Mouse (Mus musculus): ENCODE results near the gene Bace2.

Gene Bace2

GRCm38 (mm10) chr16:97356499-97357187 lies at the start of gene Bace2:
TSS of gene Bace2 (plus strand) at chr16:97356742.
- TF ChIP-seq GATA4 (IDR thresholded peaks at IDR 0.05; ENCODE audit: insufficient replicate concordance, low read length): peak; percentile 74; the same call in 1 of the 2 replicates

GRCm38 (mm10) chr16:97307594-97307993 lies 48.9 kb upstream of the Bace2 start:
- TF ChIP-seq GATA4 (IDR thresholded peaks at IDR 0.05; ENCODE audit: insufficient replicate concordance, low read length): no peak

- TF ChIP-seq GATA4 (IDR thresholded peaks at IDR 0.05; ENCODE audit: insufficient replicate concordance, low read length): no peak
These were observed 46.6 kb upstream of the Bace2 start for GRCm38 (mm10) chr16:97309796-97310569.

- TF ChIP-seq GATA4 (IDR thresholded peaks at IDR 0.05; ENCODE audit: insufficient replicate concordance, low read length): peak; percentile 73; the same call in 1 of the 2 replicates
These were observed 46.0 kb upstream of the Bace2 start for GRCm38 (mm10) chr16:97310570-97310846.

- no peak for TF ChIP-seq GATA4 (IDR thresholded peaks at IDR 0.05; ENCODE audit: insufficient replicate concordance, low read length)
These were observed 43.4 kb upstream of the Bace2 start for GRCm38 (mm10) chr16:97312960-97313686.

GRCm38 (mm10) chr16:97321576-97321975 lies 35.0 kb upstream of the Bace2 start:
- no peak for TF ChIP-seq GATA4 (IDR thresholded peaks at IDR 0.05; ENCODE audit: insufficient replicate concordance, low read length)

GRCm38 (mm10) chr16:97322604-97323003 lies 33.9 kb upstream of the Bace2 start:
- no peak for TF ChIP-seq GATA4 (IDR thresholded peaks at IDR 0.05; ENCODE audit: insufficient replicate concordance, low read length)

- TF ChIP-seq GATA4 (IDR thresholded peaks at IDR 0.05; ENCODE audit: insufficient replicate concordance, low read length): no peak
These were observed 30.6 kb upstream of the Bace2 start for GRCm38 (mm10) chr16:97325975-97326374.

GRCm38 (mm10) chr16:97328602-97329001 lies 27.9 kb upstream of the Bace2 start:
- no peak for TF ChIP-seq GATA4 (IDR thresholded peaks at IDR 0.05; ENCODE audit: insufficient replicate concordance, low read length)

- no peak for TF ChIP-seq GATA4 (IDR thresholded peaks at IDR 0.05; ENCODE audit: insufficient replicate concordance, low read length)
These were observed 3.5 kb upstream of the Bace2 start for GRCm38 (mm10) chr16:97353013-97353412.

GRCm38 (mm10) chr16:97354632-97355031 lies 1.9 kb upstream of the Bace2 start:
- no peak for TF ChIP-seq GATA4 (IDR thresholded peaks at IDR 0.05; ENCODE audit: insufficient replicate concordance, low read length)

GRCm38 (mm10) chr16:97357188-97357821 lies 763 bp downstream of the Bace2 start:
- peak; percentile 35; the same call in 1 of the 2 replicates for TF ChIP-seq GATA4 (IDR thresholded peaks at IDR 0.05; ENCODE audit: insufficient replicate concordance, low read length)

GRCm38 (mm10) chr16:97362231-97362888 lies 5.8 kb downstream of the Bace2 start:
- TF ChIP-seq GATA4 (IDR thresholded peaks at IDR 0.05; ENCODE audit: insufficient replicate concordance, low read length): no peak

GRCm38 (mm10) chr16:97366141-97366540 lies 9.6 kb downstream of the Bace2 start:
- TF ChIP-seq GATA4 (IDR thresholded peaks at IDR 0.05; ENCODE audit: insufficient replicate concordance, low read length): no peak

GRCm38 (mm10) chr16:97370258-97370657 lies 13.7 kb downstream of the Bace2 start:
- TF ChIP-seq GATA4 (IDR thresholded peaks at IDR 0.05; ENCODE audit: insufficient replicate concordance, low read length): no peak

Measured in liver, adult (tissue).